Mouse (Mus musculus): Measurements from ENCODE around the gene Fth1.

- TF ChIP-seq POLR2A (IDR thresholded peaks at IDR 0.05; ENCODE audit: borderline replicate concordance, extremely low read depth, insufficient read depth, insufficient read length, poor library complexity, severe bottlenecking) (no peak), CTCF (IDR thresholded peaks at IDR 0.05; ENCODE audit: borderline replicate concordance, extremely low read depth, insufficient read depth, insufficient read length) (no peak)
Observed at GRCm38 (mm10) chr19:9939841-9940240, 40.6 kb upstream of the Fth1 start.
